ENCODE assay signal across 17 mouse cellular contexts in genomic region chr16:4705541-4705940, GRCm38 (mm10).
"Had no signal": no experiment of that assay in that cellular context is flagged by ENCODE, and none has a peak within 500 bp of the region (broad histone marks: within the 10 kb centered on the region; RNA-seq: fewer than 3 reads in every experiment).

No protein-coding gene starts in this region.

- H3K4me3 ChIP-seq: kidney, embryonic 15.5 days; limb, embryonic 12.5 days; limb, embryonic 15.5 days; midbrain, embryonic 13.5 days; neural tube, embryonic 13.5 days; stomach, embryonic 15.5 days had no signal

- H3K9ac ChIP-seq: kidney, embryonic 15.5 days; limb, embryonic 12.5 days; limb, embryonic 15.5 days; liver, embryonic 14.5 days; liver, postnatal 0 days; midbrain, embryonic 13.5 days; neural tube, embryonic 13.5 days; stomach, embryonic 15.5 days had no signal

- ATAC-seq: intestine, postnatal 0 days; liver, postnatal 0 days; midbrain, embryonic 13.5 days had no signal

- DNase-seq: kidney, adult 8-10 months; kidney, postnatal 10 days; left cerebral cortex, postnatal 4 days; liver, postnatal 0 days; retina, postnatal 1 day; right cerebral cortex, postnatal 25 days; spleen, adult 18-20 months; thymus, postnatal 25 days had no signal

- H3K27ac ChIP-seq: kidney, embryonic 15.5 days; limb, embryonic 12.5 days; limb, embryonic 15.5 days; liver, embryonic 14.5 days; midbrain, embryonic 13.5 days; neural tube, embryonic 13.5 days; stomach, embryonic 15.5 days had no signal

- H3K9me3 ChIP-seq: kidney, embryonic 15.5 days; limb, embryonic 12.5 days; limb, embryonic 15.5 days; midbrain, embryonic 13.5 days; neural tube, embryonic 13.5 days; stomach, embryonic 15.5 days had no signal

- H3K4me1 ChIP-seq: kidney, embryonic 15.5 days; limb, embryonic 12.5 days; limb, embryonic 15.5 days; midbrain, embryonic 13.5 days; neural tube, embryonic 13.5 days; stomach, embryonic 15.5 days had no signal

- H3K4me2 ChIP-seq: kidney, embryonic 15.5 days; limb, embryonic 12.5 days; limb, embryonic 15.5 days; liver, embryonic 11.5 days; midbrain, embryonic 13.5 days; neural tube, embryonic 13.5 days; stomach, embryonic 15.5 days had no signal

- H3K27me3 ChIP-seq: kidney, embryonic 15.5 days; limb, embryonic 12.5 days; limb, embryonic 15.5 days; midbrain, embryonic 13.5 days; neural tube, embryonic 13.5 days; stomach, embryonic 15.5 days had no signal
